Mouse (Mus musculus): ENCODE measurements around the gene Med23. TPM values are rescaled to one million over a fixed set of nuclear protein-coding genes. Genes with fewer than 3 reads are reported as not detected.

Med23 gene
- total and polyA plus RNA-seq, 2 experiments from 2014 or later, result 7.1 to 35.0 TPM

GRCm38 (mm10) chr10:24961889-24962288, 92.1 kb downstream of the Med23 start:
- Histone ChIP-seq H3K36me3 (replicated peaks; ENCODE audit: control insufficient read depth, insufficient read depth, low read length) (no peaks in the 10 kb centered on the region), H3K9ac (replicated peaks; ENCODE audit: low read depth, low read length) (no peak overlapping the region), H3K4me3 (ENCODE audit: low read depth, low read length) (no peak overlapping the region), H3K9me3 (replicated peaks; ENCODE audit: control insufficient read depth, low read length) (no peaks in the 10 kb centered on the region), H3K27me3 (ENCODE audit: control insufficient read depth, insufficient read depth, low read length) (peaks cover 11% of the 10 kb centered on the region; the same call in 1 of the 2 replicates), H3K27ac (ENCODE audit: low read depth) (no peak overlapping the region), H3K4me2 (ENCODE audit: low read depth, low read length) (no peak overlapping the region), H3K4me1 (ENCODE audit: control insufficient read depth, insufficient read depth) (peaks cover 4% of the 10 kb centered on the region; the same call in 1 of the 2 replicates)
- DNase-seq (ENCODE audit: low spot score) (no peak), ATAC-seq (ENCODE audit: insufficient read depth, low read depth) (no peak)
- TF ChIP-seq EP300 (IDR thresholded peaks at IDR 0.05; ENCODE audit: low read depth) (no peak), CTCF (IDR thresholded peaks at IDR 0.05; ENCODE audit: low read depth) (no peak)
- WGBS, result 60% methylated on average over 2 of the region's 2 CpGs

Small RNA genes lying within 50 kb of the gene (microRNA-seq; reads per million reads assigned to microRNA genes)
- gene Mir6905, result not detected

Other genes with a start within 250 kb of the Med23 start
- gene Enpp1, start 157.8 kb upstream of the Med23 start, total RNA-seq (2014; rRNA removed; ENCODE audit: low replicate concordance), result 2.5 and 3.1 TPM in 2 replicates
- 1.8 and 2.0 TPM in 2 replicates for gene Enpp1, start 157.8 kb upstream of the Med23 start, polyA plus RNA-seq (2015; fragmentation: Nextera tagmentation; extraction: Ambion mirVana)
- 4.5 and 4.7 TPM in 2 replicates for gene Enpp3, start 27.2 kb upstream of the Med23 start, total RNA-seq (2014; rRNA removed; ENCODE audit: low replicate concordance)
- 2.3 and 2.4 TPM in 2 replicates for gene Enpp3, start 27.2 kb upstream of the Med23 start, polyA plus RNA-seq (2015; fragmentation: Nextera tagmentation; extraction: Ambion mirVana)
- 1.1 and 3.5 TPM in 2 replicates for gene Arg1, start 57.5 kb downstream of the Med23 start, total RNA-seq (2014; rRNA removed; ENCODE audit: low replicate concordance)
- 0.23 and 0.27 TPM in 2 replicates for gene Arg1, start 57.5 kb downstream of the Med23 start, polyA plus RNA-seq (2015; fragmentation: Nextera tagmentation; extraction: Ambion mirVana)